Mouse (Mus musculus): ENCODE results near the gene Gm47955. TPM values are rescaled to one million over a fixed set of nuclear protein-coding genes. Genes with fewer than 3 reads are reported as not detected.

Gene Gm47955
- not detected for polyA plus RNA-seq (2014; fragmentation: Illumina TruSeq; extraction: RNeasy Lipid Tissue Mini Kit (QIAGEN cat#74804); ENCODE audit: insufficient read depth, low read depth, low replicate concordance)

GRCm38 (mm10) chr1:82959870-82960385 is at the start of gene Gm47955:
Gene Gm47955, plus strand, starts transcription at chr1:82960286.

GRCm38 (mm10) chr1:82913025-82913424 is 47.1 kb upstream of the Gm47955 start, which contains the start of gene A030005L19Rik:
Gene A030005L19Rik, plus strand, starts transcription at chr1:82913325.

GRCm38 (mm10) chr1:82924650-82925049 is 35.4 kb upstream of the Gm47955 start, which contains the start of gene A030014E15Rik:
Gene A030014E15Rik, plus strand, starts transcription at chr1:82924917.

GRCm38 (mm10) chr1:82931326-82931725 is 28.8 kb upstream of the Gm47955 start, which contains the start of gene Gm6217:
Gene Gm6217, minus strand, starts transcription at chr1:82931399.

GRCm38 (mm10) chr1:82943295-82943694 is 16.8 kb upstream of the Gm47955 start, which contains the start of gene A030003K21Rik:
Gene A030003K21Rik, minus strand, starts transcription at chr1:82943388.

GRCm38 (mm10) chr1:82955913-82956312 is 4.2 kb upstream of the Gm47955 start, which contains the start of gene Gm7544:
Gene Gm7544, minus strand, starts transcription at chr1:82956013.

GRCm38 (mm10) chr1:83000306-83000705 is 40.2 kb downstream of the Gm47955 start, which contains the start of gene Gm47959:
Gene Gm47959, plus strand, starts transcription at chr1:83000548.

Other genes starting within 250 kb of the Gm47955 start
- 96.3 TPM for gene Mff, start 235.4 kb upstream of the Gm47955 start, polyA plus RNA-seq (2014; fragmentation: Illumina TruSeq; extraction: RNeasy Lipid Tissue Mini Kit (QIAGEN cat#74804); ENCODE audit: insufficient read depth, low read depth, low replicate concordance)
- not detected for gene Tm4sf20, start 191.8 kb upstream of the Gm47955 start, polyA plus RNA-seq (2014; fragmentation: Illumina TruSeq; extraction: RNeasy Lipid Tissue Mini Kit (QIAGEN cat#74804); ENCODE audit: insufficient read depth, low read depth, low replicate concordance)
- gene Gm47791, start 189.0 kb upstream of the Gm47955 start, polyA plus RNA-seq (2014; fragmentation: Illumina TruSeq; extraction: RNeasy Lipid Tissue Mini Kit (QIAGEN cat#74804); ENCODE audit: insufficient read depth, low read depth, low replicate concordance), result not detected
- gene Agfg1, start 120.8 kb upstream of the Gm47955 start, polyA plus RNA-seq (2014; fragmentation: Illumina TruSeq; extraction: RNeasy Lipid Tissue Mini Kit (QIAGEN cat#74804); ENCODE audit: insufficient read depth, low read depth, low replicate concordance), result 30.7 TPM
- gene A030005L19Rik, start 47.0 kb upstream of the Gm47955 start, polyA plus RNA-seq (2014; fragmentation: Illumina TruSeq; extraction: RNeasy Lipid Tissue Mini Kit (QIAGEN cat#74804); ENCODE audit: insufficient read depth, low read depth, low replicate concordance), result not detected
- not detected for gene A030014E15Rik, start 35.4 kb upstream of the Gm47955 start, polyA plus RNA-seq (2014; fragmentation: Illumina TruSeq; extraction: RNeasy Lipid Tissue Mini Kit (QIAGEN cat#74804); ENCODE audit: insufficient read depth, low read depth, low replicate concordance)
- gene Gm6217, start 28.9 kb upstream of the Gm47955 start, polyA plus RNA-seq (2014; fragmentation: Illumina TruSeq; extraction: RNeasy Lipid Tissue Mini Kit (QIAGEN cat#74804); ENCODE audit: insufficient read depth, low read depth, low replicate concordance), result not detected
- gene A030003K21Rik, start 16.9 kb upstream of the Gm47955 start, polyA plus RNA-seq (2014; fragmentation: Illumina TruSeq; extraction: RNeasy Lipid Tissue Mini Kit (QIAGEN cat#74804); ENCODE audit: insufficient read depth, low read depth, low replicate concordance), result not detected
- gene Gm7544, start 4.3 kb upstream of the Gm47955 start, polyA plus RNA-seq (2014; fragmentation: Illumina TruSeq; extraction: RNeasy Lipid Tissue Mini Kit (QIAGEN cat#74804); ENCODE audit: insufficient read depth, low read depth, low replicate concordance), result not detected
- gene Gm47959, start 40.3 kb downstream of the Gm47955 start, polyA plus RNA-seq (2014; fragmentation: Illumina TruSeq; extraction: RNeasy Lipid Tissue Mini Kit (QIAGEN cat#74804); ENCODE audit: insufficient read depth, low read depth, low replicate concordance), result not detected
- gene Slc19a3, start 78.2 kb downstream of the Gm47955 start, polyA plus RNA-seq (2014; fragmentation: Illumina TruSeq; extraction: RNeasy Lipid Tissue Mini Kit (QIAGEN cat#74804); ENCODE audit: insufficient read depth, low read depth, low replicate concordance), result 2.5 TPM
- gene Krtap28-10, start 82.2 kb downstream of the Gm47955 start, polyA plus RNA-seq (2014; fragmentation: Illumina TruSeq; extraction: RNeasy Lipid Tissue Mini Kit (QIAGEN cat#74804); ENCODE audit: insufficient read depth, low read depth, low replicate concordance), result not detected
- 0.33 TPM for gene Gm47969, start 84.6 kb downstream of the Gm47955 start, polyA plus RNA-seq (2014; fragmentation: Illumina TruSeq; extraction: RNeasy Lipid Tissue Mini Kit (QIAGEN cat#74804); ENCODE audit: insufficient read depth, low read depth, low replicate concordance)
- not detected for gene A030005K14Rik, start 99.1 kb downstream of the Gm47955 start, polyA plus RNA-seq (2014; fragmentation: Illumina TruSeq; extraction: RNeasy Lipid Tissue Mini Kit (QIAGEN cat#74804); ENCODE audit: insufficient read depth, low read depth, low replicate concordance)
- not detected for gene Krtap28-13, start 100.6 kb downstream of the Gm47955 start, polyA plus RNA-seq (2014; fragmentation: Illumina TruSeq; extraction: RNeasy Lipid Tissue Mini Kit (QIAGEN cat#74804); ENCODE audit: insufficient read depth, low read depth, low replicate concordance)
- gene Ccl20, start 156.5 kb downstream of the Gm47955 start, polyA plus RNA-seq (2014; fragmentation: Illumina TruSeq; extraction: RNeasy Lipid Tissue Mini Kit (QIAGEN cat#74804); ENCODE audit: insufficient read depth, low read depth, low replicate concordance), result 1.2 TPM
- 3.6 TPM for gene Daw1, start 199.5 kb downstream of the Gm47955 start, polyA plus RNA-seq (2014; fragmentation: Illumina TruSeq; extraction: RNeasy Lipid Tissue Mini Kit (QIAGEN cat#74804); ENCODE audit: insufficient read depth, low read depth, low replicate concordance)